Mouse (Mus musculus) megakaryocyte, embryonic 14.5 days (primary cell): ENCODE measurements at regions not wholly inside any gene's neighbourhood (a gene's known extent, or its start where the extent isn't known, plus 50 kb on each side); places are given as distances from the start of the nearest gene placed in this dataset.

Experiments
- H3K27me3 ChIP-seq: replicated peaks from 2 replicates; pipeline ENCODE3; 2012; ENCODE audit warnings: inconsistent platforms
- H3K36me3 ChIP-seq: replicated peaks from 2 replicates; pipeline ENCODE3; 2012; ENCODE audit warnings: low read length, inconsistent platforms, mixed read lengths
- H3K4me1 ChIP-seq: 2 replicates; pipeline ENCODE4 v1.6.1; 2012; ENCODE audit warnings: inconsistent platforms
- H3K4me3 ChIP-seq: replicated peaks from 2 replicates; pipeline ENCODE3; 2012; ENCODE audit warnings: moderate library complexity, mild to moderate bottlenecking, inconsistent platforms
- H3K9me3 ChIP-seq: 2 replicates; pipeline ENCODE4 v1.6.1; 2012; ENCODE audit warnings: inconsistent platforms
- FLI1 ChIP-seq: IDR thresholded peaks from 2 replicates; pipeline ENCODE4 v1.6.1; 2012; ENCODE audit warnings: low read length, inconsistent platforms, mixed read lengths
- GATA1 ChIP-seq: IDR thresholded peaks from 3 replicates; pipeline ENCODE4 v1.6.1; 2012; ENCODE audit warnings: mixed read lengths, low read length, inconsistent platforms, borderline replicate concordance

DNA sequence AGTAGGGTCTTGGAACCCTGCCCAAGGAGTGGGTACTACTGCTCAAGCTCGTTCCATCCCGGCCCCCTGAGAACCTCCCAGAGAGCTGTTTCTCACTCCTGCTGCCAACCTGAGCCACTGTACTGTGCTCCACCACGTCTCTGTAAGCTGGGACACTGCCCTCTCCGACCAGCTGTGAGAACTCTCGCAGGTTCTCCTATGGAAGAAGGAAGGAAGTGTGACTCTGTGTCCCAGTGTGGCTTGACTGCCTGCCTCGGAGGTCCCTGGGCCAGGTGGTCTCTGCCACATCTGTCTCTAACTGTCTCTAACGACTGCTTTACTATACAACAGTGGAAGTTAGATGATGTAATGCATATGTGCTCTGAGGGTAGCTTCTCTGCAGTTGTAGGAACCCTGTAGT, 246.4 kb upstream of the Tle3 start:
- H3K4me3 ChIP-seq, result no peak overlapping the region
- no peaks in the 10 kb centered on the region for H3K9me3 ChIP-seq
- TF ChIP-seq FLI1 (no peak), GATA1 (no peak)
- H3K36me3 ChIP-seq, result no peaks in the 10 kb centered on the region
- no peaks in the 10 kb centered on the region for H3K4me1 ChIP-seq
- H3K27me3 ChIP-seq, result peaks cover 61% of the 10 kb centered on the region

DNA sequence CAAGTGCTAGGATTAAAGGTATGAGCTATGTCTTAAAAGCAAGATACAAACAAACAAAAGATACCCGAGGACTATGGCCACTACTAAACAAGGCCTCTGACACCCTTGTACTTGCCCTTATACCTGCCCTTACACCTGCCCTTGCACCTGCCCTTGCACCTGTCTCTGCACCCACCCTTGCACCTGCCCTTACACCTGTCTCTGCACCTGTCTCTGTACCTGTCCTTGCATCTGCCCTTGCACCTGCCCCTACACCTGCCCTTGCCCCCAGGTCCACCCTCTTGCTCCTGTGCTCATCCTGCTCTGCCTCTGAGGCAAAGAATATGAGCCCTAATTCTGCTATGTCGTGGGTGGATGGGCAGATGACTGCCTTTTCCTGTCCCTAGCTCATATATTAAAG, 244.1 kb upstream of the Tle3 start:
- H3K9me3 ChIP-seq, result no peaks in the 10 kb centered on the region
- H3K4me1 ChIP-seq, result no peaks in the 10 kb centered on the region
- H3K27me3 ChIP-seq, result peaks cover 61% of the 10 kb centered on the region
- TF ChIP-seq GATA1 (no peak), FLI1 (no peak)
- H3K4me3 ChIP-seq, result peak overlapping the region; percentile 66
- no peaks in the 10 kb centered on the region for H3K36me3 ChIP-seq

DNA sequence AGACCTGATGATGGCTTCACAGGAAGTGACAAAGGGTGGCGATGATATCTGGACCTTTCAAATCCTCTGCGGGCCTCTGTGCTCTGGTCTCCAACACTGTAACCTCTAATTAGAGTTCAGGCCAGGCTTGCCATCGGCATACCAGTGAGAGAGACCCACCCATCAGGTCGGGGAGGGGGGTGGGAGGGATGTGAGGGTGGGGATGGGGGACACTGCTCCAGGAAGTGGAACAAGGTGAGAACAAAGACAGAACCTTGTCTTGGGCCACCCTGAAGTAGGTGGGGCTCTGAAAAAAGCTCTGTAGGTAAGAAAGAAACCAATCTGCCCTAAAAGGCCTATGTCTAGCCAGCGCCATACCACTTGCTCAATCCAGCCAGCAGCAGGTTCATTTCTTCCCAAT, 243.0 kb upstream of the Tle3 start:
- Histone ChIP-seq H3K27me3 (peaks cover 64% of the 10 kb centered on the region), H3K36me3 (no peaks in the 10 kb centered on the region), H3K4me3 (no peak overlapping the region), H3K4me1 (no peaks in the 10 kb centered on the region), H3K9me3 (no peaks in the 10 kb centered on the region)
- no peak for TF ChIP-seq GATA1
- TF ChIP-seq FLI1, result no peak

DNA sequence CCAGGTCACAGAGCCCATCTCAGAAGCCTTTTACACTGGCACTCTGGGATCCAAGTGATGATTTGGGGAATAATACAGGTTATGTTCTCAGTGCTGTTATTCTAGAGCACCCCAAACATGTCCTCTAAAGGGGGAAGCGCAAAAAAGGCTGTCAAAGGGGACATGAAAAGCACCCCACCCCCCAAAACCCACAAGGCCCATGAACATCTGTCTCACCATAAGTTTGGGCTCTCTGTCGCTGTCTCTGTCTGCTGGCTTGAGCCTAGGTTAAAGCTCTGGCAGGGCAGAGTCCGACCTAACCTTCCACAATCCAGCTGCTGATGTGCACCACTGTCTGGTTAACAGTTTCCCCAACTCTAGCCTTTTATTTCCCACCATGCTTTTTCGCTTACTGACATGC, 241.3 kb upstream of the Tle3 start:
- H3K4me3 ChIP-seq, result no peak overlapping the region
- H3K4me1 ChIP-seq, result no peaks in the 10 kb centered on the region; the same call in 1 of the 2 replicates
- no peak for TF ChIP-seq FLI1
- H3K27me3 ChIP-seq, result peaks cover 67% of the 10 kb centered on the region
- H3K36me3 ChIP-seq, result no peaks in the 10 kb centered on the region
- H3K9me3 ChIP-seq, result no peaks in the 10 kb centered on the region

DNA sequence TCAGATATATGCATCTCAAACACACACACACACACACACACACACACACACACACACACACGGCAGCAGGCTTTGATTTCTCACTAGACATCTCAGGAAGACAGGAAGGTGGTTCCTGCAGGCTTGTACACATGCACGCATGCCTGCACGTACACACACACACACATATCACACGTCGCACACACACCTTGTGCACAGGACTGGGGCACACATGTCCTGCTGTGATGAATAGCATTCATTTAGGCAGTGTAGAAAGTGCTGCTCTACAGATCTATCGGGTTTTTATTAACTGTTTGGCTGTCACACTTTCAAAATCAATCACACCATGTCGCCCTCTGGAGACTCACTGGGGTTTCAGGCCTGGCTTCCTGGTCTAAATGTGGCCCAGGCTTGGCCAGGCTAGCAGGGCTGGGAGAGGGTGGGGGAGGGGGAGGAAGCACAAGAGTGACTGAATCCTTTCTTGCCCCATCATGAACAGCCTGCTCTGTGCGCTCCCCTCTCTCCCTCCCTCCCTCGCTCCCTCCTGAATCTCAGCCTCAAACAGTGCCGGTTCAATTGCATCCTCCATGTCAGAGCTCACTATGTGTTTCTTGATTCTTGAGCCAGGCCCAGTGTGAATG, 236.8 kb upstream of the Tle3 start:
- no peak for TF ChIP-seq GATA1
- TF ChIP-seq FLI1, result no peak
- no peaks in the 10 kb centered on the region for H3K36me3 ChIP-seq
- no peaks in the 10 kb centered on the region; the same call in 1 of the 2 replicates for H3K4me1 ChIP-seq
- peaks cover 67% of the 10 kb centered on the region for H3K27me3 ChIP-seq
- no peaks in the 10 kb centered on the region for H3K9me3 ChIP-seq
- no peak overlapping the region for H3K4me3 ChIP-seq

DNA sequence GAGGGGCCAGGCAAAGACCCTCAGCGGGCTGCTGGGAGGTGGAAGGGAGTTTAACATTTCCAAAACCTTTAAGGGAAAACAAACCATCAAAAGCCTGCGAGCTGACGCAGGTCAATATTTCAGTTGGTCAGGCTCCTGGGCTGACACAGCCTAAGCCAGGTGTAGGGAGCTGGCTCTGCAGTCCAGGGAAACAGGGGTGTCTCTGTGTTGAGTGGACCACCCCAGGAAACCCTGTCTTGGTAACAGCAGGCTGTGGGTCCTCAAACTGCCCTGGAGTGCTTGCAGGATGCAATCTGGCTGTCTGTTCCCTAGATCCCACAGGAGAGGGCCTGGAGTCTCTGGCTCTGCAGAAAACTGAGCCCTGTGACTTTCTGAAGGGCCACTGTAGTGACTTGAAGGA, 236.2 kb upstream of the Tle3 start:
- Histone ChIP-seq H3K27me3 (peaks cover 63% of the 10 kb centered on the region), H3K36me3 (no peaks in the 10 kb centered on the region), H3K9me3 (no peaks in the 10 kb centered on the region), H3K4me1 (no peaks in the 10 kb centered on the region; the same call in 1 of the 2 replicates), H3K4me3 (no peak overlapping the region)
- TF ChIP-seq FLI1 (no peak), GATA1 (no peak)

DNA sequence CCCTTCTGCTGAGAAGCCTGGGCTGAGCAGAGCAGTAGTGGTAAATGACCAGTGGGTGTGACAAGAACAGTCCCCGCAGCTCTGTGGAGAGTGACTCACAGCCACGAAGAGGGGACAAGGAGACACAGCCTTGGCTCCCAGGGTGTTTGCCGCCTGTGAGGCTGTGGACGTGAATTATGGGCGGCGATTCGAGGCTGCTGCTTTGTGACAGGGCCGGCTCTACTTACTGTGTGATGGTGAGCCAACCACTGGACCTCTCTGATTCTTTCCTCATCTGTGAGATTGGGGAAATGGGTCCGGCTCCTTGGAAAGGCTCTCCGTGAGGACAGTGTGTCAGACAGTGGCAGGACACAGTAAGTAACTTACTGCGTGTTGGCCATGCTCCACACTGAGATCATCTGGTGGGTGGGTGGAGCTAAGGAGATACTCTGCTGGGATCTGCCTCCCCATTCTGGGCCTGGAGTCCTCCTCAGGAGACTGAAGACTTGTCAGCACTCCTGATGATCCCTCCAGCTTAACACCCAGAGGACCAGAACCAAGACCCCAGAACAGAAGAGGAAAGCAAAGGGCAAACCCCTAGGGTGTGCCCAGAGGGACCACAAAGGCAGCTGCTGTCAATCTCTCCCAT, 233.3 kb upstream of the Tle3 start:
- H3K4me3 ChIP-seq, result no peak overlapping the region
- TF ChIP-seq FLI1, result no peak
- no peak for TF ChIP-seq GATA1
- no peaks in the 10 kb centered on the region; the same call in 1 of the 2 replicates for H3K4me1 ChIP-seq
- H3K9me3 ChIP-seq, result no peaks in the 10 kb centered on the region
- peaks cover 55% of the 10 kb centered on the region for H3K27me3 ChIP-seq
- no peaks in the 10 kb centered on the region for H3K36me3 ChIP-seq

DNA sequence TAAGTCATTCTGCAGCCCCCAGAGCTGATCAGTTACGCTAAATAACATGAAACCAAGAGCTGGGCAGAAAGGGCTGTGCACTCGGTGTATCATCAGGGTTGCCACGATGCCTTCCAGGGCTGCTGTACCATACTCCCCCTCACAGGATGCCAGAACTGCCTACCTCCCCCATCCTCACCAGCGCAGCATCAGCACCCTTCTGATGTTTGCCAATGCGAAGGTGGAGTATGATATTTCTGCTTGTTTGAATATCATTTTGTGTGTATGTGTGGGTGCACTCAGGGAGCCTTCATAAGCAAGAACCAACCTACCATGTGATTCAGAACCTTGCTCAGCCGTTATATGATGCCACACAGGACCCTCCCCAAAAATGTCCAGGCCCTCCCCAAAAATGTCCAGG, 229.1 kb upstream of the Tle3 start:
- peaks cover 6% of the 10 kb centered on the region; the same call in 1 of the 2 replicates for H3K9me3 ChIP-seq
- no peak for TF ChIP-seq FLI1
- H3K4me3 ChIP-seq, result no peak overlapping the region
- no peaks in the 10 kb centered on the region; the same call in 1 of the 2 replicates for H3K4me1 ChIP-seq
- H3K36me3 ChIP-seq, result no peaks in the 10 kb centered on the region
- peaks cover 48% of the 10 kb centered on the region for H3K27me3 ChIP-seq

DNA sequence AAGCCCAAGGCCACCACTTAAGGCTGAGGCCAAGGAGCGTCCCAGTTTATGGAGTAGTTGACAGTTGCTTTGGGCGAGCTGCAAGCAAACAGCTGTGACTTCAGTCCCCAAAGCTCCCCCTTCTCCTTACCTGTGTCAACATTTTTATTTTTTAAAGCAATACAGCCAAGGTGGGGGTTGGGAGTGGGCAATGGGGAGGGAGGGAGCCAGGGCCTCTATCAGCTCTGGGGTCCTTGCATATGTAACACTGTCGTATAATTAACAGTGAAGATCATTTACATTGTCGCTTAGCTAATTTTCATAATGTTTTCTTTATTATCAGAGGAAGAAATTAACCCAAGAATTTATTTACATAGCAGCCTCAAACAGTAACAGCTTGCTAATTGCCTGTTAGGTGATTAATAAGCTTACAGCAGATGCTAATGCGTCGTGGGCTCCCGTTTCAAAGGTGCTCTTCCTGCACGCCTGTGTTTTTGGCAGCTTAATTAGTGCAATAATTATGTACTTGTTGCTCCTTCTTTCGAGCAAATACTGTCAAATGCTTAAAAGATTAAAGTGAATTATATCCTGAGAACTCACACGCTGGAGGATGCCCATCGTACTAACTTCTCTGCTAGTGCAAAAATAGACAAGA, 227.4 kb upstream of the Tle3 start:
- Histone ChIP-seq H3K36me3 (no peaks in the 10 kb centered on the region), H3K27me3 (peaks cover 38% of the 10 kb centered on the region), H3K4me1 (no peaks in the 10 kb centered on the region), H3K4me3 (no peak overlapping the region), H3K9me3 (peaks cover 6% of the 10 kb centered on the region; the same call in 1 of the 2 replicates)
- TF ChIP-seq FLI1 (no peak), GATA1 (no peak)

DNA sequence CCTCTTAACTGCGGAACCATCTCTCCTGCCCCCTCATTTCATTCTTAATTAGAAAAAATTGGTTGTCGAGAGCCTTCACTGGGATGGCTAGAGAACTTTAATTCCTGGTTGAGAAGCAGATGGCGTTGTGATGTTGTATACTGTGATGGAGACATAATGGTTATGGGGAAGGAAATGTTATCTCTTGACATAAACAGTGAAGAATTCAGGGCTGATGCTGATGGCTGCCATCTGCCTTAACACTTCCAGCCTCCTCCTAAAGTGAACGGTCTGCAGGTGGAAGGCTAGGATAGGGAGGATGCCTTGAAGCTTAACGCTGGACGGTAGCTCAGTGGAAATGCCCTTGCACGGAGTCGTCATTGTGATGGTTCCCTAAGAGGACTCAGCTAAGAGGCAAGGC, 226.4 kb upstream of the Tle3 start:
- H3K27me3 ChIP-seq, result peaks cover 43% of the 10 kb centered on the region
- H3K36me3 ChIP-seq, result no peaks in the 10 kb centered on the region
- H3K9me3 ChIP-seq, result peaks cover 7% of the 10 kb centered on the region
- no peaks in the 10 kb centered on the region for H3K4me1 ChIP-seq
- TF ChIP-seq FLI1, result no peak
- no peak overlapping the region for H3K4me3 ChIP-seq

DNA sequence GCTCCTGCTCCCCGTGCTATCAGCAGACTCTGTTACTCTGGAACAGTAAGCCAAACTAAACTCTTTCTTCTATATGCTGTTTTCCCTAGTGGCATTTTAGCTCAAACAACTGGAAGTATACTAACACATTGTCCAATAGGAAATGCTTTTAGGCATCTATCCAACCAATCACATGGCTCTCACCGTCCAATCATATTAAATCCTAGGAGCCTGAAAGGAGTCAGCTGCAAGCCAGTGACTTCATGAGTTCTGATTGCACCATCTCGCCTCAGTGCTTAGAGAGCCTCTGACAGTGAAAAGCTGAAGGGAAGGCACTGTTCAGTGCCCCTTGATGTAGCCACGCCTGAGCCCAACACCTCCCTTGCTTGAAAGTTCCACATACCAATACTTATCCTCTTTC, 221.0 kb upstream of the Tle3 start:
- TF ChIP-seq GATA1 (no peak), FLI1 (no peak)
- Histone ChIP-seq H3K36me3 (no peaks in the 10 kb centered on the region), H3K9me3 (peaks cover 5% of the 10 kb centered on the region; the same call in 1 of the 2 replicates), H3K4me3 (no peak overlapping the region), H3K27me3 (peaks cover 31% of the 10 kb centered on the region), H3K4me1 (no peaks in the 10 kb centered on the region)
